Comparison of ENCODE assay signal across 8 mouse cellular contexts in genomic region chr14:118131931-118132641, GRCm38 (mm10). TPM values are rescaled to one million over a fixed set of nuclear protein-coding genes. Genes with fewer than 3 reads are reported as not detected.
DNase-seq lines count a peak whose midpoint lies in the region; ATAC-seq lines count a peak whose summit lies in the region.

No protein-coding gene starts in this region.

- peaks cover 14% of the 10 kb centered on the region for H3K4me1 ChIP-seq in lung, embryonic 15.5 days
- peaks cover 25% of the 10 kb centered on the region for H3K4me1 ChIP-seq in embryonic facial prominence, embryonic 15.5 days
- peaks cover 14% of the 10 kb centered on the region for H3K4me1 ChIP-seq in limb, embryonic 15.5 days

- 10% methylated on average over 21 of the region's 21 CpGs for WGBS in lung, embryonic 15.5 days
- 13% methylated on average over 21 of the region's 21 CpGs for WGBS in embryonic facial prominence, embryonic 15.5 days
- WGBS in limb, embryonic 15.5 days, result 14% methylated on average over 21 of the region's 21 CpGs

- H3K4me2 ChIP-seq in lung, embryonic 15.5 days, result peak overlapping the region; percentile 74
- peak overlapping the region; percentile 74 for H3K4me2 ChIP-seq in embryonic facial prominence, embryonic 15.5 days (replicated peaks)
- H3K4me2 ChIP-seq in limb, embryonic 15.5 days, result peak overlapping the region; percentile 73

- H3K9me3 ChIP-seq in lung, embryonic 15.5 days, result no peaks in the 10 kb centered on the region
- no peaks in the 10 kb centered on the region for H3K9me3 ChIP-seq in embryonic facial prominence, embryonic 15.5 days (replicated peaks)
- no peaks in the 10 kb centered on the region for H3K9me3 ChIP-seq in limb, embryonic 15.5 days

- ATAC-seq in lung, embryonic 15.5 days (ENCODE audit: borderline replicate concordance, extremely low read depth, low FRiP score, low TSS enrichment), result peak; percentile 3
- no peak for ATAC-seq in embryonic facial prominence, embryonic 15.5 days (ENCODE audit: insufficient number of reproducible peaks, low FRiP score, low TSS enrichment, low read depth)
- ATAC-seq in limb, embryonic 15.5 days (ENCODE audit: insufficient number of reproducible peaks, low FRiP score, low TSS enrichment, low read depth), result 0 out of 2 replicates have a peak, but pooled peaks have one; percentile 3
- peak; percentile 11; the same call in 1 of the 2 replicates for ATAC-seq in neutrophil, adult 5-6 weeks (ENCODE audit: extremely low read depth, insufficient number of reproducible peaks, low FRiP score, poor library complexity, severe bottlenecking)

- DNase-seq in lung, postnatal 4 days, result no peak
- DNase-seq in left cerebral cortex, adult 9 months (ENCODE audit: low spot score in 2 of 2), result no peak
- DNase-seq in retina, embryonic 14.5 days (ENCODE audit: low spot score), result no peak
- no peak for DNase-seq in left cerebral cortex, postnatal 36 days (ENCODE audit: low spot score in 2 of 2)

- no peak overlapping the region for H3K27ac ChIP-seq in lung, embryonic 15.5 days
- H3K27ac ChIP-seq in embryonic facial prominence, embryonic 15.5 days (replicated peaks), result peak overlapping the region; percentile 58; the same call in 1 of the 2 replicates
- peak overlapping the region; percentile 79 for H3K27ac ChIP-seq in limb, embryonic 15.5 days

- H3K27me3 ChIP-seq in lung, embryonic 15.5 days, result no peaks in the 10 kb centered on the region; the same call in 1 of the 2 replicates
- no peaks in the 10 kb centered on the region for H3K27me3 ChIP-seq in embryonic facial prominence, embryonic 15.5 days
- H3K27me3 ChIP-seq in limb, embryonic 15.5 days, result no peaks in the 10 kb centered on the region

- H3K9ac ChIP-seq in lung, embryonic 15.5 days, result peak overlapping the region; percentile 65
- peak overlapping the region; percentile 52 for H3K9ac ChIP-seq in embryonic facial prominence, embryonic 15.5 days
- H3K9ac ChIP-seq in limb, embryonic 15.5 days, result peak overlapping the region; percentile 65

- peak overlapping the region; percentile 74 for H3K4me3 ChIP-seq in lung, embryonic 15.5 days
- H3K4me3 ChIP-seq in embryonic facial prominence, embryonic 15.5 days (replicated peaks), result peak overlapping the region; percentile 81
- H3K4me3 ChIP-seq in limb, embryonic 15.5 days, result peak overlapping the region; percentile 67

- H3K36me3 ChIP-seq in lung, embryonic 15.5 days, result peaks cover 21% of the 10 kb centered on the region
- H3K36me3 ChIP-seq in embryonic facial prominence, embryonic 15.5 days, result peaks cover 22% of the 10 kb centered on the region
- H3K36me3 ChIP-seq in limb, embryonic 15.5 days, result peaks cover 24% of the 10 kb centered on the region

- intact Hi-C loops in left cerebral cortex, postnatal 36 days (cut with DNase I), result loop anchor here (5.0 kb wide), 1 partner anchor 125 kb away; no protein-coding TSS in a partner anchor

RNA-seq across cellular contexts. Expression of gene Tgds, which starts 0.5 kb away (rescaled TPM):
- 35.5 and 35.7 TPM in 2 replicates for polyA plus RNA-seq in lung, embryonic 15.5 days (2015; fragmentation: Nextera tagmentation; extraction: Ambion mirVana)
- 32.8 and 34.0 TPM in 2 replicates for polyA plus RNA-seq in embryonic facial prominence, embryonic 15.5 days (2015; fragmentation: Nextera tagmentation; extraction: Ambion mirVana)
- 36.8 and 36.9 TPM in 2 replicates for polyA plus RNA-seq in limb, embryonic 15.5 days (2015; fragmentation: Nextera tagmentation; extraction: Ambion mirVana)
- total RNA-seq in neutrophil, adult 5-6 weeks (2017), result 20.0 and 28.0 TPM in 2 replicates
- 1 to 10 TPM; 5.4 to 5.6 TPM for total RNA-seq in left cerebral cortex, postnatal 36 days (2021)

RNA-seq across cellular contexts. Expression of gene Gpr180, which starts 4.9 kb away (rescaled TPM):
- 60.6 and 60.8 TPM in 2 replicates for polyA plus RNA-seq in lung, embryonic 15.5 days (2015; fragmentation: Nextera tagmentation; extraction: Ambion mirVana)
- 70.7 and 78.0 TPM in 2 replicates for polyA plus RNA-seq in embryonic facial prominence, embryonic 15.5 days (2015; fragmentation: Nextera tagmentation; extraction: Ambion mirVana)
- 83.3 and 85.3 TPM in 2 replicates for polyA plus RNA-seq in limb, embryonic 15.5 days (2015; fragmentation: Nextera tagmentation; extraction: Ambion mirVana)
- total RNA-seq in neutrophil, adult 5-6 weeks (2017), result 6.2 and 9.7 TPM in 2 replicates
- total RNA-seq in left cerebral cortex, postnatal 36 days (2021), result 10 to 100 TPM; 33.0 to 34.0 TPM
